Mouse (Mus musculus) left cerebral cortex, adult 2 months (tissue): ENCODE measurements around the gene Dph6. TPM values are rescaled to one million over a fixed set of nuclear protein-coding genes. Genes with fewer than 3 reads are reported as not detected.

Experiments
- DNase-seq, 2 experiments: peaks; one replicate each; pipeline ENCODE4 v3.0.0; 2021 to 2022; ENCODE audit warnings: low spot score in 2 of 2, mixed read lengths in 1 of 2; ENCODE audit errors: extremely low spot score in 1 of 2
- H3K27ac ChIP-seq: fragments of 200-600 bp; 2 replicates; pipeline ENCODE4 v1.8.1; 2022
- H3K4me3 ChIP-seq: fragments of 200-600 bp; 2 replicates; pipeline ENCODE4 v1.8.1; 2022
- CTCF ChIP-seq: fragments of 200-600 bp; IDR thresholded peaks from 2 replicates; pipeline ENCODE4 v1.8.1; 2022; ENCODE audit warnings: antibody characterized with exemption, mild to moderate bottlenecking, moderate library complexity
- intact Hi-C: fragments of 180-260 bp; cut with DNase I; formaldehyde crosslinking; loops from one replicate; pipeline ENCODE4 v1.15.1; 2025
- total RNA-seq, 2 experiments: library from RNA; stranded (reverse); gene quantifications; 2 replicates each; pipeline ENCODE4 v1.2.3; 2021

Gene Dph6
- total RNA-seq, 2 experiments from 2014 or later = 14.0 to 15.8 TPM

- intact Hi-C loops = no loop called here
- Histone ChIP-seq H3K4me3 (no peak overlapping the region), H3K27ac (no peak overlapping the region)
- no peak for DNase-seq
- TF ChIP-seq CTCF = no peak
Measured at GRCm38 (mm10) chr2:114536032-114536431, 118.7 kb downstream of the Dph6 start.

DNA sequence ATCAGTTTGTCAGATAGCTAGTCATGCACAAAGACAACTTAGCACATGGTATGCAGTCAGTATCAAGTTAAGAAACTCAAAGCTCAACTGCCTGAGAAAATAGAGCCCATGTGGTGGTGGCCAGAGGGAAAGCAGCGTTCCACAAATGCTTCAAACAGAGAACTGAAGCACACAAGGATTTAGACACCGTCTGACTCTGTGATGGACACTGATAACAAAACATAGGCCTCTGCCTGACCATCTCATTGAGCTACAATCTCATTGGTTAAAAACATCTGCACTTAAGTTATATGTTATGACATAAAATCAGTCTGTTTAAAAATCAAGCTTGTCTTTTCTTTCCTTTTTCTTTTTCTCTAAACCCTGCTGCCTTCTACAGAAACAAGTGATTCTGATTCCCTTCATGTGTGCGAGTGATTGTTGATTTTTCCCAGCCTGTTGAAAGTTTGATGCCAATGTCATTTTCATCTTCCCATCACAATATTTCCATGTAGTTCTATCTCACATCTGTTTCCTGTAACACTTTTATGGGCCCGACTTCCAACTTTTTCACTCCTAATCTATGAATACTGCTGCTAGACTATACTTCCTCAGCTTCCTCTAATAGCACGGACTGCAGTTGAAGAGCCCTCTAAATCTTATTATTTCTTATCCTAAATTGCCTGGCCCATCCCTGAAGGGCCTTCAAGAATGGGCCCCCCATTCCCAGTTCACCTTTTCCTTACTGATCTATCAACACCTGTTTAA is 123.6 kb downstream of the Dph6 start:
- H3K27ac ChIP-seq = no peak overlapping the region
- intact Hi-C loops = no loop called here
- TF ChIP-seq CTCF = no peak
- no peak for DNase-seq
- no peak overlapping the region for H3K4me3 ChIP-seq

GRCm38 (mm10) chr2:114520414-114520813 is 134.3 kb downstream of the Dph6 start:
- no peak for TF ChIP-seq CTCF
- intact Hi-C loops = no loop called here
- no peak overlapping the region for H3K27ac ChIP-seq
- no peak overlapping the region for H3K4me3 ChIP-seq
- no peak for DNase-seq

DNA sequence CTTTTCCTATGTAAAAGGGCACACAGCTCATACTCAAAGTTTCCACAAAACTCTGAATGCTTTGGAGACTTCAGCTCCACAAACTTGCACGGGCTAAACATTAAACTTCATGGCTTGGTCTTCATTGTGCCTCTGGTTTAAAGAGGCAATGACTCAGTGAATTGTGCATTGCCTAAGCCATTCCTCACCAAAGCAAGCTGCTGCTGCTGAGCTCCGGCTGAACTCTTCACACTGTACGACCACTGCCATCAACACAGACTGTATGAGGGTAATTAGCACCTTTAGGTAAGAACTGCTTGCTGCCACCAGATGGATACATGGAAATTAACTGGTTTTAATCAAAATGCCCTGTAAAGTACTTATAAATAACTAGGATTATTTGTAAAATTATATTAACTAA is 134.9 kb downstream of the Dph6 start:
- H3K27ac ChIP-seq = no peak overlapping the region
- intact Hi-C loops = no loop called here
- H3K4me3 ChIP-seq = no peak overlapping the region
- no peak for DNase-seq
- no peak for TF ChIP-seq CTCF

DNA sequence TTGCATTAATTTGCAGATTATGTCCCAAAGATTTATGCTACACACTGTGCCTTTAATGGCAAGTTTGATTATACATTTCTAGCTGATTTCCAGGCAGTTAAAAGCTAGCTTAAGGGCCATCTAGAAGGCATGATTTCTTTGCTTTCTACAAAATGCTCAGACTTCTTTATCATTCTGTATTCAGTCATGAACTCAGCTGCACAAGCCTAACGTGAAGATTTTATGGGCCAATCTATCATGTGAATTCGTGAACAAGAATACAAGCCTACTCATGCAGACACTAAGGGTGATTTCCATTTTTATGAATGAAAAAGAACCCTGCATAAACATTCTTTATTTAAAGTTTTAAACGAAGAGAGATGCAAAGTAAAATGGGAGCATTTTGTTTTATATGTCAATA is 162.4 kb downstream of the Dph6 start:
- H3K4me3 ChIP-seq = no peak overlapping the region
- no peak for TF ChIP-seq CTCF
- intact Hi-C loops = no loop called here
- DNase-seq = no peak
- H3K27ac ChIP-seq = no peak overlapping the region

GRCm38 (mm10) chr2:114491907-114492306 is 162.9 kb downstream of the Dph6 start:
- TF ChIP-seq CTCF = no peak
- intact Hi-C loops = no loop called here

DNA sequence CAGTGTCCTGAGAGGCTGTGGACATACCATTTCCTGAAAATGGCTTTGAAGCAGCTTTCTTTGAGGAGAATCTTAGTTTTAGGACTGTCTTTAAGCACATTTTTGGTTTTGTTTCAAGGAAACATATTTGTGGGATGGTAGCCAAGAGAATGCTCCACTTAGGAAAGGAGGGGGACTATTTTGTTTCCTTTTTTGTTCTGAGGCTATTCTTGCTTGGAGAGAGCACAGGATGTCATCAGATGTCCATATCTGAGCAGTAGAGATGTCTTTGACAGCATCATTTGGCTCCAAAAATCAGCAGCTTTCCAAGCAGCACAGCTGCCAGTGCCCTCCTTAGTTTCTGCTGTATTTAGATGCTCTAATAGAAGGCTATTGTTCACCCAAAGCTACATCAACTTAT is 167.8 kb downstream of the Dph6 start:
- DNase-seq = no peak
- intact Hi-C loops = no loop called here
- Histone ChIP-seq H3K4me3 (no peak overlapping the region), H3K27ac (no peak overlapping the region)
- TF ChIP-seq CTCF = no peak

More at GRCm38 (mm10) chr2:114491907-114492306, 162.9 kb downstream of the Dph6 start:
- no peak for DNase-seq
- Histone ChIP-seq H3K27ac (no peak overlapping the region), H3K4me3 (no peak overlapping the region)
